Mouse (Mus musculus) neural tube, embryonic 12.5 days (tissue): ENCODE measurements at regions not wholly inside any gene's neighbourhood (a gene's known extent, or its start where the extent isn't known, plus 50 kb on each side); places are given as distances from the start of the nearest gene placed in this dataset.

Experiments
- ATAC-seq: fragments of 200-750 bp; cut with Nextera tagmentation; 2 replicates; pipeline ENCODE4 v1.8.0; 2017; ENCODE audit warnings: low read depth, mild to moderate bottlenecking, moderate TSS enrichment, moderate library complexity; ENCODE audit not compliant: low FRiP score
- H3K27ac ChIP-seq: fragments of 300-500 bp; sonication (generic); 2 replicates; pipeline ENCODE4 v1.5.1; 2016
- H3K27me3 ChIP-seq: fragments of 300-500 bp; sonication (generic); replicated peaks from 2 replicates; pipeline ENCODE4 v1.6.1; 2016; ENCODE audit warnings: mild to moderate bottlenecking
- H3K36me3 ChIP-seq: fragments of 300-500 bp; sonication (generic); 2 replicates; pipeline ENCODE4 v1.6.1; 2016; ENCODE audit warnings: mild to moderate bottlenecking
- H3K4me1 ChIP-seq: fragments of 300-500 bp; sonication (generic); 2 replicates; pipeline ENCODE4 v1.6.1; 2016
- H3K4me2 ChIP-seq: fragments of 300-500 bp; sonication (generic); replicated peaks from 2 replicates; pipeline ENCODE4 v1.6.1; 2016; ENCODE audit warnings: mild to moderate bottlenecking
- H3K4me3 ChIP-seq: fragments of 300-500 bp; sonication (generic); 2 replicates; pipeline ENCODE4 v1.5.1; 2016
- H3K9ac ChIP-seq: fragments of 300-500 bp; sonication (generic); 2 replicates; pipeline ENCODE4 v1.6.1; 2016; ENCODE audit warnings: mild to moderate bottlenecking
- H3K9me3 ChIP-seq: fragments of 300-500 bp; sonication (generic); 2 replicates; pipeline ENCODE4 v1.6.1; 2016; ENCODE audit warnings: mild to moderate bottlenecking
- WGBS: fragments of 180-500 bp; shearing (Covaris S2); methylation state at CpG from one replicate; pipeline ENCODE4 v1.1.7; 2016; 5-methylcytosine and 5-hydroxymethylcytosine counted together

DNA sequence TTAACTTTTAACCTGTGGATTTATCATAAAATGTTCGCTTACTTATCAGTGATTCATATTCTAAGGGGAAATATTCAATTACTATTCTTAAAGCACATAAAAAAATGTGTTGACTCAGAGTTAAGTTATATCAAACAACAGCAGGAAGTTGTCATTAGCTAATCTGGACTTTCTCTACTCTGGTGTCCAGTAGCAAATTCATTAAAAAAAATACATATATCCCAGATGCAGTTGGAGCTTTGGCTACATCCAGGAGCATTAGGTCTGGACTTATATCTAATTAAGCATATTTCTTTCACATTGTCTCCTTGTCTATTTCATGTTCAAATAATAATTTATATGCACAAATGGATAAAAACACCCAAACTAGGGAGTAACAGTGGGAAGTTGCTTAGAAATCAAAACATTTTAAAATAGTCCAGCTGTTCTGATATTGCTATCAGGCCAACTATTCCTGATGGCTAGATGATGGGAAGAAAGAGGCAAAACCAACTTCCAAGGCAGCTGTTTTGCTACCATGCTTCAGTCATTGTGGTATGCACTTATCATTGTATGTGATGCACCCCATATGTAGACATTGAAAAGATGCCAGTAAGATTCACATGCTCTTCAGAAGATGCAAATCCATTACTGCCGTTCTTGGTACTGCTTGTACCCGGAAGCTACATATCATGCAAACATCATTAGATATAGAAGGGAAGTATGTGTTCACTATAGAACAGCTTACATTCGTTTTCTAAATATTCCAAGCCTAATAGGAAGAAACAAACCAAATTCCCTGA is 209.8 kb downstream of the 4933402N22Rik start:
- 79% methylated on average over 4 of the region's 4 CpGs for WGBS
- Histone ChIP-seq H3K4me1 (no peaks in the 10 kb centered on the region), H3K36me3 (no peaks in the 10 kb centered on the region), H3K9me3 (no peaks in the 10 kb centered on the region), H3K4me3 (no peak overlapping the region), H3K27ac (no peak overlapping the region), H3K27me3 (no peaks in the 10 kb centered on the region), H3K4me2 (no peak overlapping the region), H3K9ac (no peak overlapping the region)
- no peak for ATAC-seq

DNA sequence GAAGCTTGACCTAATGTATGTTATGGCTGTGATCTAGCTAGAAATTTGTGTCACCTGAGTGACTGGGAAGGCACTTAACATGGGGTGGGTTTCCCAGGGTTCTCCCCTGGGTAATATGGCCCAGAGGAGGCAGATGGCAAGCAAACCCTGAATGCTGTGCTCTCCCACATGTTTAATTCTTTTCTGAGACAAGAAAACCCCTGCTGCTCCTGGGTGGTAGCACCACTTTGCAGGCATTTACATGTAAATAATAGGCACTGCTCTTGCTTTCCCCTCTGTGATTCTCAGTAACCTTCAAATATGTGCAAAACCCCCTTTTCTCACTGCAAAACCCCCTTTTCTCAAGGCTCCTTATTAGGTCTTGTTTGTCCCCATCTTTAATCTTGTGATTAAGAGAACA is 221.1 kb downstream of the 4933402N22Rik start:
- H3K9ac ChIP-seq = no peak overlapping the region
- no peak overlapping the region for H3K4me3 ChIP-seq
- ATAC-seq = no peak
- no peaks in the 10 kb centered on the region for H3K27me3 ChIP-seq
- H3K4me2 ChIP-seq = no peak overlapping the region
- no peak overlapping the region for H3K27ac ChIP-seq
- no peaks in the 10 kb centered on the region for H3K36me3 ChIP-seq
- H3K4me1 ChIP-seq = no peaks in the 10 kb centered on the region
- H3K9me3 ChIP-seq = no peaks in the 10 kb centered on the region

DNA sequence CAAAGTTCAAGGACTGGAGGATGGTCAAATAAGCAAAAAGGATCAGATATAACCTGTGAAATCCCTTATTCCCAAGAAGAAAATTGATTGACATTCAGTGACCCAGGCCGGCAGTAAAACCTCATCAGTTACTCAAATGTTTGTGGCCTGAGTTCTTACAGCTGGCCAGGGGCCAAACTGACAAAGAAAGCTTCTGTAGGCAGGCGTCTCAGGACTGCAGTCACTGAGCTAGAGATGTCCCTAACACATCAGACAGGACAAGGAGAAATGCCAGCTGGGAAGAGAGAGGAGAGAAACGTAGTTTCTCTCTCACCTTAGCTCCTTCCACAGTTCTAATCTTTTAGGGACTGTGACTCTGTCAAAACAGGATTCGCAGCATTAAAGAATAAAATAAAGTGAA is 229.9 kb upstream of the Sema3d start:
- ATAC-seq = no peak
- Histone ChIP-seq H3K27ac (no peak overlapping the region), H3K4me3 (no peak overlapping the region), H3K27me3 (no peaks in the 10 kb centered on the region), H3K36me3 (no peaks in the 10 kb centered on the region), H3K4me1 (no peaks in the 10 kb centered on the region), H3K9me3 (no peaks in the 10 kb centered on the region), H3K4me2 (no peak overlapping the region), H3K9ac (no peak overlapping the region)
- WGBS = 60% methylated on average over 4 of the region's 4 CpGs

DNA sequence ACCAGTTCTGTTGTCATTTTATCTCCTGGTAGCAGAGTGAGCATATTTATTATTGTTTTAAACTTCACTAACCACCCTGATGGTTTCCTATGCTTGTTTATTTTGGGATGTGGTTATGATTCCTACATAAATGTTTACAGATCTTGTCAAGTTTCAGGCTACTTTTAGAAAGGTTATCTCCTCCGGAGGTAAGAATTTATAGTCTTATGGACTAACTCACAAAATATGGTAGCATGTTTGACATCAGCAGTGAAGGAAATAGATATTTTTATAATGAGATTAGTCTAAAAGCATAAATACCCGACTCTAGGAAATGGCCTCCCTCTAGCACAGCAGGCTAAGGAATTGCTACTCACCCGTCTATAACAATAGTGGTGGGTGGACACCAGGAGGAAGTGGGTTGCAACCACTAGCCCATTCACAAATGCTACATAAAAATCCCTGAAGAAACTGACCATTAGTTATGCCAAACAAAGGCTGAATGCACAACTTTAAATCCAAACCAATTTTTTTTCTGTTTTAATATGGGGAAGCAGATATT is 228.6 kb upstream of the Sema3d start:
- no peak overlapping the region for H3K9ac ChIP-seq
- no peak overlapping the region for H3K4me3 ChIP-seq
- no peak overlapping the region for H3K27ac ChIP-seq
- no peak for ATAC-seq
- H3K9me3 ChIP-seq = no peaks in the 10 kb centered on the region
- 51% methylated on average over 3 of the region's 3 CpGs for WGBS
- no peaks in the 10 kb centered on the region for H3K36me3 ChIP-seq
- H3K4me2 ChIP-seq = no peak overlapping the region
- no peaks in the 10 kb centered on the region for H3K27me3 ChIP-seq
- no peaks in the 10 kb centered on the region for H3K4me1 ChIP-seq

DNA sequence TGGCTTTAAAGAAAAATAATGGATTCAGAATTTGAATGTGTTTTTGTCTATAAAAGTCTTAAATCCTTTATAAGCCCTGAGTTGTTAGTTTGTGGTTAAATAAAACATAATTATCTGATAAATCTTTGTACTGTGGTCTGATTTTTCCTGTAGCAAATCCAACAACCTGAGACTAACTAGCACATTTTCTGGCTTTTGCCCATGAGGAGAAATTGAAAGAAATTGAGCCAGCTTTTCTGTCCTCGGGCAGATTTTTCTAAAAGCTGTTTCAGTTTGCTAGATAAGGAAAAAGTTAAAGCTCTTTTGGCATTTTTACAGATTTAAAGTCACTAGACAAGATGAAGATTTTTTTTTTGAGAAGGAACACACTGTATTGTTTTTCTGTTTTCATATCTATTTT is 191.5 kb upstream of the Sema3d start:
- no peak for ATAC-seq
- no peaks in the 10 kb centered on the region for H3K27me3 ChIP-seq
- no peak overlapping the region for H3K9ac ChIP-seq
- no peaks in the 10 kb centered on the region for H3K4me1 ChIP-seq
- WGBS = 89% methylated on average over 1 of the region's 1 CpGs
- no peak overlapping the region for H3K4me3 ChIP-seq
- H3K36me3 ChIP-seq = no peaks in the 10 kb centered on the region
- H3K27ac ChIP-seq = no peak overlapping the region
- H3K4me2 ChIP-seq = no peak overlapping the region
- H3K9me3 ChIP-seq = no peaks in the 10 kb centered on the region

DNA sequence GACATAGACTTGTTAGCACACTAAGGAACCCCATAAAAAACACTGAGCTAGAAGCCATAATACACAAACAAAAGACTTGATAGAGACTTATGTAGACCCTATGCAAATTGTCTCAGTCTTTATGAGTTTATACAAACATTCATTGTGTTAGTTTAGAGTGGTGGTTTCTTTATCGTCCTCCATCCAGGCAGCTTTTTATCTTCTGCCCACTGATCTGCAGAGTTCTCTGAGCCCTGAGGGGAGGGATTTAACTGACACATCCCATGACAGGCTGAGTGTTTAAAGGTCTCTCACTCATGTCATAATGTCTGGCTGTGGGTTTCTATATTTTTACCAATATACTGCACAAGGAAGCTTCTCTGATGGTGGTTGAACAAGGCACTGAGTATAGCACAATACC is 175.7 kb upstream of the Sema3d start:
- Histone ChIP-seq H3K9ac (no peak overlapping the region), H3K27me3 (no peaks in the 10 kb centered on the region), H3K4me3 (no peak overlapping the region), H3K4me1 (no peaks in the 10 kb centered on the region), H3K9me3 (no peaks in the 10 kb centered on the region), H3K4me2 (no peak overlapping the region), H3K36me3 (no peaks in the 10 kb centered on the region), H3K27ac (no peak overlapping the region)
- no peak for ATAC-seq
- WGBS = 41% methylated on average over 1 of the region's 1 CpGs

GRCm38 (mm10) chr5:12209631-12210030 is 173.6 kb upstream of the Sema3d start:
- no peak for ATAC-seq
- Histone ChIP-seq H3K9ac (no peak overlapping the region), H3K4me2 (no peak overlapping the region), H3K4me3 (no peak overlapping the region), H3K27me3 (no peaks in the 10 kb centered on the region), H3K4me1 (no peaks in the 10 kb centered on the region), H3K27ac (no peak overlapping the region), H3K9me3 (no peaks in the 10 kb centered on the region), H3K36me3 (no peaks in the 10 kb centered on the region)
- 83% methylated on average over 1 of the region's 1 CpGs for WGBS

- H3K36me3 ChIP-seq = no peaks in the 10 kb centered on the region
- WGBS = 87% methylated on average over 3 of the region's 3 CpGs
- no peaks in the 10 kb centered on the region for H3K9me3 ChIP-seq
- no peak overlapping the region for H3K9ac ChIP-seq
- no peaks in the 10 kb centered on the region for H3K4me1 ChIP-seq
- no peak overlapping the region for H3K4me3 ChIP-seq
- H3K4me2 ChIP-seq = no peak overlapping the region
- no peak for ATAC-seq
- no peak overlapping the region for H3K27ac ChIP-seq
- H3K27me3 ChIP-seq = no peaks in the 10 kb centered on the region
Measured at GRCm38 (mm10) chr5:12213448-12213847, 169.7 kb upstream of the Sema3d start.

DNA sequence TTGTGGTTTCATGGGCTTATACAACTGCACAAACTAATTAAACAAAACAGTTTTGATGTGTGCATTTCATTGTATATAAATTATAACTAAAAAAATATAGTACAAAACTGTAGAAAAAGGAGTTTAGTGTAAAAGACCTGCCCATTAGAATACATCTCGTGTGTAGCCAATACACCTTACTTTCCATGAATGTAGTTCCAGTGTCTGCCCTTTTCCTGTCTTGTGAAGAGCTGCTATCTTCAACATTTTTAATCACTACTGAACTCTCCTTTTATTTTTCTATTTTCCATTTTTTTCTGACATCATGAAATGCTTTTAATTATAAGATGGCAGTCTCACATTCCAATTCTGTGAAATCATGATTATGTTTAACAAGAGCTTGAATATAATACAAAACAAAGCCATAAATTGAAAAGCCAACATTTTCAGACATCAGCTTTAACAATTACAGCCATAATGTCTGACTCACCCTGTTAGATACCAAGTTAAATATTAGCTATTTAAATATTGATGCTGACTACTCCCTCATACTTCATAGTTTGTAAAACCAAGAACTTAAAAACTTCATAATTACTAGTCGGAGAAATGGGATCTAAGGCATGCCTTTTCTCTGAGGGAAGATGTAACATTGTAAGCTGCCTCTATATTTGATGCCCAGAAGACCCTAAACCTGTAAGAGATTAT is 163.6 kb upstream of the Sema3d start:
- Histone ChIP-seq H3K4me3 (no peak overlapping the region), H3K9ac (no peak overlapping the region), H3K4me1 (no peaks in the 10 kb centered on the region), H3K9me3 (no peaks in the 10 kb centered on the region), H3K27ac (no peak overlapping the region), H3K4me2 (no peak overlapping the region), H3K36me3 (no peaks in the 10 kb centered on the region), H3K27me3 (no peaks in the 10 kb centered on the region)
- no peak for ATAC-seq
- WGBS = 84% methylated on average over 2 of the region's 2 CpGs

DNA sequence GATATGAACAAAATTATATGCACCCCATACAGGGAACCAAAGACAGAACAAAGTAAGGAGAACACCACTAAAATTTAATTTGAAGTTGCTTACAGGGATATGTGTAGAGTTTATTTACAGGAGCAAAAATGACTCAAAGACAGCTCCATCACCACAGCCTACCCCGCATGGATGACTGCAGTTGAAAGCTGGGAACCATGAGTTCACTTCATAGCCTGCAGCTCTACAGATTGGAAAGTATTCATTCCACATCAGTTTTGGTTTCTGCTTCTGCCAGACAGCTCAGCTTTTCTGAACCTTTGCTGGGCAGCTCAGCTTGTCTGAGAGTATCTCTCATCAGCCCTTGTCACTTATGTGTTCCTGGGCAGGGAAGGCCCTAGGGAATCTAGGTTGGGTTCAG is 160.6 kb upstream of the Sema3d start:
- Histone ChIP-seq H3K9me3 (no peaks in the 10 kb centered on the region), H3K27me3 (no peaks in the 10 kb centered on the region), H3K36me3 (no peaks in the 10 kb centered on the region), H3K4me2 (no peak overlapping the region), H3K9ac (no peak overlapping the region), H3K4me3 (no peak overlapping the region), H3K4me1 (no peaks in the 10 kb centered on the region), H3K27ac (no peak overlapping the region)
- ATAC-seq = no peak
- WGBS = 88% methylated on average over 1 of the region's 1 CpGs

- 84% methylated on average over 5 of the region's 5 CpGs for WGBS
- Histone ChIP-seq H3K9ac (no peak overlapping the region), H3K36me3 (no peaks in the 10 kb centered on the region), H3K27me3 (no peaks in the 10 kb centered on the region), H3K4me2 (no peak overlapping the region), H3K27ac (no peak overlapping the region), H3K4me3 (no peak overlapping the region), H3K9me3 (no peaks in the 10 kb centered on the region), H3K4me1 (no peaks in the 10 kb centered on the region)
- ATAC-seq = no peak
Measured at GRCm38 (mm10) chr5:12233377-12234096, 149.6 kb upstream of the Sema3d start.

GRCm38 (mm10) chr5:12243179-12243805 is 139.9 kb upstream of the Sema3d start:
- Histone ChIP-seq H3K4me3 (no peak overlapping the region), H3K36me3 (no peaks in the 10 kb centered on the region), H3K9me3 (no peaks in the 10 kb centered on the region), H3K27me3 (no peaks in the 10 kb centered on the region), H3K9ac (no peak overlapping the region), H3K4me1 (no peaks in the 10 kb centered on the region), H3K4me2 (no peak overlapping the region), H3K27ac (no peak overlapping the region)
- no peak for ATAC-seq
- 74% methylated on average over 9 of the region's 9 CpGs for WGBS
